Mouse (Mus musculus) olfactory bulb, adult 2 months (tissue): ENCODE measurements around the gene Flywch2.

Source experiments
- CTCF ChIP-seq: fragments of 200-500 bp; IDR thresholded peaks from 2 replicates; pipeline ENCODE4 v1.5.1; 2012; ENCODE audit warnings: low read depth, mild to moderate bottlenecking, low read length, moderate library complexity; ENCODE audit not compliant: insufficient read depth
- POLR2A ChIP-seq: fragments of 200-500 bp; IDR thresholded peaks from 2 replicates; pipeline ENCODE4 v1.6.1; 2012; ENCODE audit warnings: mild to moderate bottlenecking, low read depth, low read length, moderate library complexity; ENCODE audit not compliant: insufficient read depth

- TF ChIP-seq POLR2A (no peak), CTCF (no peak)
These were observed 37.1 kb upstream of the Flywch2 start for GRCm38 (mm10) chr17:23823018-23823417.
